Mouse (Mus musculus) midbrain, postnatal 0 days (tissue): Measurements from ENCODE around the gene Cacng7. TPM values are rescaled to one million over a fixed set of nuclear protein-coding genes. Genes with fewer than 3 reads are reported as not detected.
A peak's percentile ranks its signal among the peaks of the same experiment; 100 is the strongest.

ENCODE experiments used
- ATAC-seq: fragments of 200-750 bp; cut with Nextera tagmentation; 2 replicates; pipeline ENCODE4 v1.8.0; 2017; ENCODE audit warnings: moderate number of reproducible peaks, mild to moderate bottlenecking, moderate TSS enrichment, moderate library complexity; ENCODE audit not compliant: low FRiP score
- DNase-seq: peaks from one replicate; pipeline ENCODE4 v3.0.0-alpha.2; 2015; ENCODE audit warnings: low spot score
- H3K27ac ChIP-seq: fragments of 300-500 bp; sonication (generic); 2 replicates; pipeline ENCODE4 v1.5.1; 2014; ENCODE audit warnings: low read depth, mild to moderate bottlenecking, low read length, mixed read lengths
- H3K27me3 ChIP-seq: fragments of 300-500 bp; sonication (generic); 2 replicates; pipeline ENCODE4 v1.6.1; 2014; ENCODE audit warnings: low read length, control low read depth, mixed read lengths; ENCODE audit not compliant: insufficient read depth
- H3K36me3 ChIP-seq: fragments of 300-500 bp; sonication (generic); 2 replicates; pipeline ENCODE4 v1.6.1; 2014; ENCODE audit warnings: low read length, control low read depth, mixed read lengths; ENCODE audit not compliant: insufficient read depth
- H3K4me1 ChIP-seq: fragments of 300-500 bp; sonication (generic); 2 replicates; pipeline ENCODE4 v1.6.1; 2014; ENCODE audit warnings: mild to moderate bottlenecking, control low read depth, antibody characterized with exemption, low read length, mixed read lengths; ENCODE audit not compliant: insufficient read depth
- H3K4me2 ChIP-seq: fragments of 300-500 bp; sonication (generic); 2 replicates; pipeline ENCODE4 v1.6.1; 2014; ENCODE audit warnings: low read depth, mild to moderate bottlenecking, low read length, mixed read lengths; ENCODE audit not compliant: poor library complexity, severe bottlenecking
- H3K4me3 ChIP-seq: fragments of 300-500 bp; sonication (generic); 2 replicates; pipeline ENCODE4 v1.5.1; 2014; ENCODE audit warnings: low read depth, mild to moderate bottlenecking, low read length, moderate library complexity
- H3K9ac ChIP-seq: fragments of 300-500 bp; sonication (generic); replicated peaks from 2 replicates; pipeline ENCODE4 v1.6.1; 2014; ENCODE audit warnings: mild to moderate bottlenecking, low read length, moderate library complexity, mixed read lengths; ENCODE audit not compliant: poor library complexity, severe bottlenecking
- H3K9me3 ChIP-seq: fragments of 300-500 bp; sonication (generic); 2 replicates; pipeline ENCODE4 v1.6.1; 2016; ENCODE audit warnings: low read length, control low read depth
- CTCF ChIP-seq: IDR thresholded peaks from 2 replicates; pipeline ENCODE4 v1.5.1; 2016; ENCODE audit warnings: antibody characterized with exemption, mild to moderate bottlenecking
- WGBS: fragments of 180-500 bp; shearing (Covaris S2); extraction: QIAGEN DNeasy Blood & Tissue Kit; methylation state at CpG from one replicate; pipeline ENCODE4 v1.1.7; 2014; 5-methylcytosine and 5-hydroxymethylcytosine counted together
- polyA plus RNA-seq: library from polyadenylated mRNA; unstranded; fragments of >200 nt; fragmentation: Nextera tagmentation; extraction: Ambion mirVana; gene quantifications from 2 replicates; pipeline ENCODE4 v1.2.1, GENCODE M21; 2015
- total RNA-seq: library from RNA; depleted of rRNA; stranded (reverse); fragments of >200 nt; gene quantifications from 2 replicates; pipeline ENCODE4 v1.2.3, GENCODE M21; 2014

Cacng7 gene
- total and polyA plus RNA-seq, 2 experiments from 2014 or later = 3.7 to 115 TPM

DNA sequence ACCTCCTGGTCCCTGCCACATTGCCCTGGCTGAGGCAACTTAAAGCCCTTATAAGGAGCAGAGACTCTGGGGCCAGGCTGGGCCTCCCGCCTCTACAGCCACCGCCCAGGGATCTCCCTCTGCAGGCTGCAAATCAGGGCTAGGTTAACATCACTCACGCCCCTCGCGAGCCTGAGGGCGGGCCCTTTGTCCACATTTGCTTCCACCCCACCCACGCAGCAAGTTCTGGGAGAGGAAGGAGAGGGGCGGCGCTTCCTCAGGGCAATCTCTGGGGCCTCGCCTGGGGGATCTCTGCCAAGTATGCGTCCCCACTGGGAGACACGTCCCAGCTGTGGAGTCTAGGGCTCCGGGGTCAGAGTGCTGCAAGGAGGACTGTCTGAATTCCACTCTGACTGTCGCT, 40.0 kb upstream of the Cacng7 start:
- H3K27me3 ChIP-seq = no peaks in the 10 kb centered on the region
- H3K36me3 ChIP-seq = peaks cover 22% of the 10 kb centered on the region
- H3K9me3 ChIP-seq = no peaks in the 10 kb centered on the region
- no peak for TF ChIP-seq CTCF
- 8% methylated on average over 14 of the region's 14 CpGs for WGBS
- H3K4me2 ChIP-seq = peak overlapping the region; percentile 42
- H3K27ac ChIP-seq = no peak overlapping the region
- H3K4me3 ChIP-seq = no peak overlapping the region
- ATAC-seq (no peak), DNase-seq (peak; percentile 41)
- H3K4me1 ChIP-seq = no peaks in the 10 kb centered on the region; the same call in 1 of the 2 replicates
- no peak overlapping the region for H3K9ac ChIP-seq

DNA sequence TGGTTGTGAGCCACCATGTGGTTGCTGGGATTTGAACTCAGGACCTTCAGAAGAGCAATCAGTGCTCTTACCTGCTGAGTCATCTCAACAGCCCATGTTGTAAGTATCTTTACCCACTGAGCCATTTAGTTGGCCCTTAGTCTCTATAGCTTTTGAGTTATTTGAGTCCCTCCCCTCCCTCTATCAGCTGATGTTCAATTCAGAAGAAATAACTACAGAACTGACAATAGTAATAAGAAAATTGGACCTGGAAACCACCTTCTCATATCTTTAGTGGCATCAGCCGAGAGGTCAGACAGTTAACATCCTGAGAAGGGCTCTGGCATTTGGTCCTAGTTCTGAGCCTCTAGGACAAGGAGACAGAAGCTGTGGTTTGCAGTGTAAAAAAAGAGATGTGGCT, 38.0 kb upstream of the Cacng7 start:
- no peak overlapping the region for H3K9ac ChIP-seq
- no peak for TF ChIP-seq CTCF
- DNase-seq = no peak
- no peaks in the 10 kb centered on the region for H3K27me3 ChIP-seq
- H3K27ac ChIP-seq = no peak overlapping the region
- H3K4me3 ChIP-seq = no peak overlapping the region
- H3K36me3 ChIP-seq = peaks cover 38% of the 10 kb centered on the region
- no peak for ATAC-seq
- H3K4me1 ChIP-seq = no peaks in the 10 kb centered on the region; the same call in 1 of the 2 replicates
- WGBS = 88% methylated on average over 1 of the region's 1 CpGs
- H3K4me2 ChIP-seq = no peak overlapping the region
- no peaks in the 10 kb centered on the region for H3K9me3 ChIP-seq

DNA sequence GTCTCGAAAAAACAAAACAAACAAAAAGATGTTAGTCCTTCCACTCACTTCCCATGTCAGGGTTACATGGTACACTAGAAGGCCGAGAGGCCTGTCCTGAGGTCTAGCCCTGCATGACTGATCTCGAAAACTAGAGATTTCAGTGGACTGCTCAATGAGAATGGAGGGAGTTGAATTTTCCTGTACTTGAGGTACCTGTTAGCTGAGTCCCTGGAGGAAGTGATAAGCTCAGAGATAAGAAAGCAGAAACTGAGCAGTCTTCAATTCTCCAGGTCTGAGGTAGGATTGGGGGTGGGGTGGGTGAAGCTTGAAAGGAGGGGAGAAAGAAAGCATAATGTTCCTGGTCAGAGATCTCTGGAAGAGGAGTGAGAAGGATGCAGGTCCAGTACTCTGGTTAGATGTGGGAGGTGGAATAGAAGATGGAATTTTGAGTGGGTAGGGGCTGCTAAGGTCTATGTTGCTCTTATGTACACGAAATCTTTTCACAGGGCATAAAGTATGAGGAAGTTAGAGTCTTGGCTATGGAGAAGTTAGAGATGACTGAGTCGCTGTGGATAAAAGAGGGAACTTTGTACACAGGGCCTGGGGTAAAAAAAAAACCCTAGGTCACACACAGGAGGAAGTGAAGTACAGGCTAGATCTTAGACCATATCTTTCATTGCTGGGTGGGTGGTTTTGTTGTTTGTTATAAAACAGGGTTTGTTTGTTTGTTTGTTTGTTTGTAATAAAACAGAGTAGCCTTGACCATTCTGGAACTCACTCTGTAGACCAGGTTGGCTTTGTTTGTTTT, 37.2 kb upstream of the Cacng7 start:
- Histone ChIP-seq H3K4me1 (no peaks in the 10 kb centered on the region), H3K36me3 (peaks cover 40% of the 10 kb centered on the region), H3K27me3 (no peaks in the 10 kb centered on the region), H3K27ac (no peak overlapping the region), H3K4me3 (no peak overlapping the region), H3K9ac (no peak overlapping the region), H3K4me2 (no peak overlapping the region), H3K9me3 (no peaks in the 10 kb centered on the region)
- WGBS = 87% methylated on average over 5 of the region's 5 CpGs
- ATAC-seq (no peak), DNase-seq (no peak)
- no peak for TF ChIP-seq CTCF

DNA sequence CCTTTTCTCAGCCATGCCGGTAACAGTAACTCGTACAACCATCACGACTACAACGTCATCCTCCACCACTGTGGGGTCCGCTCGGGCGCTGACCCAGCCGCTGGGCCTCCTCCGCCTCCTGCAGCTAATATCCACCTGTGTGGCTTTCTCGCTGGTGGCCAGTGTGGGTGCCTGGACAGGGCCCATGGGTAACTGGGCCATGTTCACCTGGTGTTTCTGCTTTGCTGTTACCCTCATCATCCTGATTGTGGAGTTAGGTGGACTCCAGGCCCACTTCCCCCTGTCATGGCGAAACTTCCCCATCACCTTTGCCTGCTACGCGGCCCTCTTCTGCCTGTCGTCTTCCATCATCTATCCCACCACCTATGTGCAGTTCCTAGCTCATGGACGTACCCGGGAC, 36.0 kb upstream of the Cacng7 start:
- no peak for TF ChIP-seq CTCF
- Histone ChIP-seq H3K27me3 (no peaks in the 10 kb centered on the region), H3K9me3 (no peaks in the 10 kb centered on the region), H3K27ac (no peak overlapping the region), H3K4me2 (no peak overlapping the region), H3K9ac (no peak overlapping the region), H3K36me3 (peaks cover 40% of the 10 kb centered on the region), H3K4me3 (no peak overlapping the region), H3K4me1 (no peaks in the 10 kb centered on the region)
- WGBS = 92% methylated on average over 16 of the region's 16 CpGs
- ATAC-seq (no peak), DNase-seq (no peak)

DNA sequence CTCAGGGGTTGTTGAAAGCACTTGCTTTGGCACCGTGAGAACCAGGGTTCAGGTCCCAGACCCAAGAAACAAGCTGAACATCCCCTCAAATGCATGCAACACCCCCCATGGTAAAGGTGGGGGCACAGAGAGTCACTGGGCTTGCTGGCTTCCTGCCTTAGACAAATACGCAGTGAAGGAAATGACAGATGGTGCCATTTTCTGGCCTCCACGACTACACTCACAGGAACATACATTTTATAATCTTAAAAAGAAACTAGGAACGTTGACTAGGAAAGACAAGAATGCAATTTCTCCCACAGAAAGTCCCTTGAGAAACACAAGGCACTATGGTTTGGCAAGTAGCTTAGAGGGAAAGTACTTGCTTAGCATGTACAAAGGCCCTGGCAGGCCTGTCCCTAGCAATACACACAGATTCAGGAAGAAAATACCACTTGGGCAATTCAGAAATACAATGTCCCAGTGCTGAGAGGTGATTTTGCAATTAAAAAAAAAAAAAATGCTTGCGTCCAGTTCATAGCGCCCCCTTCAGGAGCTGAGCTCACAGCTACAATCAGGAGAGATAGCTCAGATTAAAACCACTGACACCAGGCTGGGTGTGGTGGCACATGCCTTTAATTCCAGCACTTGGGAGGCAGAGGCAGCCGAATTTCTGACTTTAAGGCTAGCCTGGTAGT, 32.7 kb upstream of the Cacng7 start:
- WGBS = 56% methylated on average over 7 of the region's 7 CpGs
- H3K4me2 ChIP-seq = no peak overlapping the region
- ATAC-seq (no peak), DNase-seq (peak; percentile 28)
- H3K27ac ChIP-seq = no peak overlapping the region
- H3K4me3 ChIP-seq = no peak overlapping the region
- TF ChIP-seq CTCF = peak; percentile 54
- H3K4me1 ChIP-seq = peaks cover 2% of the 10 kb centered on the region; the same call in 1 of the 2 replicates
- H3K27me3 ChIP-seq = no peaks in the 10 kb centered on the region
- H3K36me3 ChIP-seq = peaks cover 31% of the 10 kb centered on the region
- no peak overlapping the region for H3K9ac ChIP-seq
- no peaks in the 10 kb centered on the region for H3K9me3 ChIP-seq
